Mouse (Mus musculus) intestine, embryonic 15.5 days (tissue): ENCODE results near the gene Ggt1. TPM values are rescaled to one million over a fixed set of nuclear protein-coding genes. Genes with fewer than 3 reads are reported as not detected.

Source experiments
- polyA plus RNA-seq: library from polyadenylated mRNA; unstranded; fragments of >200 nt; fragmentation: Nextera tagmentation; extraction: Ambion mirVana; gene quantifications from 2 replicates; pipeline ENCODE4 v1.2.1, GENCODE M21; 2015

The Ggt1 gene
- polyA plus RNA-seq, 1 experiment from 2014 or later = 46.5 TPM

Other genes with a start within 250 kb of the Ggt1 start
- gene Adora2a, start 244.7 kb upstream of the Ggt1 start, polyA plus RNA-seq = 2.5 and 3.2 TPM in 2 replicates
- 0.88 and 1.9 TPM in 2 replicates for gene Upb1, start 160.5 kb upstream of the Ggt1 start, polyA plus RNA-seq
- gene Snrpd3, start 44.1 kb upstream of the Ggt1 start, polyA plus RNA-seq = 147 and 156 TPM in 2 replicates
- 39.8 and 46.7 TPM in 2 replicates for gene Gucd1, start 43.6 kb upstream of the Ggt1 start, polyA plus RNA-seq
- gene Lrrc75b, start 1.3 kb upstream of the Ggt1 start, polyA plus RNA-seq = 2.1 and 2.7 TPM in 2 replicates
- gene Ggt5, start 27.7 kb downstream of the Ggt1 start, polyA plus RNA-seq = 7.5 and 7.9 TPM in 2 replicates
- 13.4 and 13.9 TPM in 2 replicates for gene Susd2, start 82.4 kb downstream of the Ggt1 start, polyA plus RNA-seq
- 29.0 and 32.6 TPM in 2 replicates for gene Cabin1, start 202.7 kb downstream of the Ggt1 start, polyA plus RNA-seq
- gene Ddt, start 211.8 kb downstream of the Ggt1 start, polyA plus RNA-seq = 74.7 and 76.1 TPM in 2 replicates
- gene Gm20441, start 219.3 kb downstream of the Ggt1 start, polyA plus RNA-seq = 0.96 TPM in 1 of 2 replicates, not detected in the other
- gene Gstt3, start 219.8 kb downstream of the Ggt1 start, polyA plus RNA-seq = 38.7 and 40.3 TPM in 2 replicates
- gene Gstt1, start 237.0 kb downstream of the Ggt1 start, polyA plus RNA-seq = 15.0 and 16.6 TPM in 2 replicates